Mouse (Mus musculus) CH12.LX (cell line): ENCODE results near the gene Gm49325.

Experiments
- CTCF ChIP-seq, 2 experiments: IDR thresholded peaks in 1 of 2; conservative IDR thresholded peaks in 1 of 2; 2 replicates each; pipeline ENCODE4 v1.5.1; 2011 to 2012; ENCODE audit warnings: low read depth in 2 of 2, low read length in 2 of 2, improper control_type of control experiment in 1 of 2, inconsistent platforms in 1 of 2, mild to moderate bottlenecking in 1 of 2, moderate library complexity in 1 of 2
- EP300 ChIP-seq: IDR thresholded peaks from 2 replicates; pipeline ENCODE4 v1.6.1; 2011; ENCODE audit warnings: low read length, improper control_type of control experiment
- MAFK ChIP-seq: IDR thresholded peaks from 2 replicates; pipeline ENCODE4 v1.6.1; 2011; ENCODE audit warnings: low read length, improper control_type of control experiment; ENCODE audit not compliant: insufficient replicate concordance
- MAX ChIP-seq: IDR thresholded peaks from 2 replicates; pipeline ENCODE4 v1.6.1; 2011; ENCODE audit warnings: low read length, improper control_type of control experiment
- MAZ ChIP-seq: IDR thresholded peaks from 2 replicates; pipeline ENCODE4 v1.6.1; 2012; ENCODE audit warnings: low read depth, mild to moderate bottlenecking, inconsistent platforms, low read length, improper control_type of control experiment, moderate library complexity
- MEF2A ChIP-seq: IDR thresholded peaks from 2 replicates; pipeline ENCODE4 v1.6.1; 2014; ENCODE audit warnings: low read depth, mild to moderate bottlenecking, inconsistent platforms, low read length, improper control_type of control experiment, borderline replicate concordance
- MXI1 ChIP-seq: IDR thresholded peaks from 2 replicates; pipeline ENCODE4 v1.6.1; 2011; ENCODE audit warnings: mild to moderate bottlenecking, low read depth, low read length, improper control_type of control experiment
- MYC ChIP-seq: IDR thresholded peaks from 2 replicates; pipeline ENCODE4 v1.6.1; 2011; ENCODE audit warnings: low read depth, mild to moderate bottlenecking, improper control_type of control experiment, low read length
- RCOR1 ChIP-seq: conservative IDR thresholded peaks from 2 replicates; pipeline ENCODE4 v1.6.1; 2012; ENCODE audit warnings: low read depth, mild to moderate bottlenecking, inconsistent platforms, low read length, improper control_type of control experiment
- SMC3 ChIP-seq: IDR thresholded peaks from 2 replicates; pipeline ENCODE4 v1.6.1; 2011; ENCODE audit warnings: low read depth, low read length, improper control_type of control experiment
- ZC3H11A ChIP-seq: IDR thresholded peaks from 2 replicates; pipeline ENCODE4 v1.6.1; 2012; ENCODE audit warnings: low read depth, mild to moderate bottlenecking, inconsistent platforms, low read length, improper control_type of control experiment
- ZNF384 ChIP-seq: IDR thresholded peaks from 2 replicates; pipeline ENCODE4 v1.6.1; 2012; ENCODE audit warnings: low read depth, low read length, improper control_type of control experiment, inconsistent platforms

- TF ChIP-seq CTCF (conservative IDR thresholded peaks at IDR 0.05 in 1 of 2, IDR thresholded peaks at IDR 0.05 in 1 of 2; ENCODE audit: low read depth in 2 of 2, low read length in 2 of 2) (no peak), MXI1 (no peak), RCOR1 (no peak), ZNF384 (no peak), MAX (no peak), MYC (no peak), EP300 (no peak; the same call in 1 of the 2 replicates), ZC3H11A (no peak), MAFK (no peak), SMC3 (no peak), MEF2A (peak; percentile 61; the same call in 1 of the 2 replicates), MAZ (no peak)
Observed at GRCm38 (mm10) chr10:77670710-77671109, 64.7 kb downstream of the Gm49325 start.
